Mouse (Mus musculus) midbrain, embryonic 11.5 days (tissue): Measurements from ENCODE around the gene Exosc3. TPM values are rescaled to one million over a fixed set of nuclear protein-coding genes. Genes with fewer than 3 reads are reported as not detected.
"Not testable (repeated sequence)": the region's sequence is repeated elsewhere in the genome, so short reads cannot be mapped to it uniquely, and the experiment has no call there.

ENCODE experiments used
- ATAC-seq: fragments of 200-750 bp; cut with Nextera tagmentation; 2 replicates; pipeline ENCODE4 v1.8.0; 2017; ENCODE audit warnings: moderate TSS enrichment, moderate library complexity; ENCODE audit not compliant: low FRiP score
- DNase-seq: peaks from one replicate; pipeline ENCODE4 v3.0.0; 2015; ENCODE audit warnings: low spot score; ENCODE audit errors: missing footprints
- H3K27ac ChIP-seq: fragments of 300-500 bp; sonication (generic); 2 replicates; pipeline ENCODE4 v1.5.1; 2014; ENCODE audit warnings: low read depth, low read length
- H3K27me3 ChIP-seq: fragments of 300-500 bp; sonication (generic); 2 replicates; pipeline ENCODE4 v1.6.1; 2014; ENCODE audit warnings: mild to moderate bottlenecking, low read length, moderate library complexity, mixed read lengths; ENCODE audit not compliant: control insufficient read depth, insufficient read depth
- H3K36me3 ChIP-seq: fragments of 300-500 bp; sonication (generic); 2 replicates; pipeline ENCODE4 v1.6.1; 2014; ENCODE audit warnings: mild to moderate bottlenecking, low read length, moderate library complexity, mixed read lengths; ENCODE audit not compliant: control insufficient read depth, insufficient read depth
- H3K4me1 ChIP-seq: fragments of 300-500 bp; sonication (generic); 2 replicates; pipeline ENCODE4 v1.6.1; 2014; ENCODE audit warnings: low read length; ENCODE audit not compliant: control insufficient read depth, insufficient read depth
- H3K4me2 ChIP-seq: fragments of 300-500 bp; sonication (generic); 2 replicates; pipeline ENCODE4 v1.6.1; 2014; ENCODE audit warnings: mild to moderate bottlenecking, moderate library complexity
- H3K4me3 ChIP-seq: fragments of 300-500 bp; sonication (generic); 2 replicates; pipeline ENCODE4 v1.5.1; 2014; ENCODE audit warnings: low read depth, low read length
- H3K9ac ChIP-seq: fragments of 300-500 bp; sonication (generic); 2 replicates; pipeline ENCODE4 v1.6.1; 2014; ENCODE audit warnings: low read length
- H3K9me3 ChIP-seq: fragments of 300-500 bp; sonication (generic); 2 replicates; pipeline ENCODE4 v1.6.1; 2016; ENCODE audit warnings: low read length; ENCODE audit not compliant: control insufficient read depth
- WGBS: fragments of 180-500 bp; shearing (Covaris S2); extraction: QIAGEN DNeasy Blood & Tissue Kit; methylation state at CpG from one replicate; pipeline ENCODE4 v1.1.7; 2014; 5-methylcytosine and 5-hydroxymethylcytosine counted together
- polyA plus RNA-seq: library from polyadenylated mRNA; unstranded; fragments of >200 nt; fragmentation: Nextera tagmentation; extraction: Ambion mirVana; gene quantifications from 2 replicates; pipeline ENCODE4 v1.2.1, GENCODE M21; 2014

The Exosc3 gene
- polyA plus RNA-seq: 105 and 109 TPM in 2 replicates

DNA sequence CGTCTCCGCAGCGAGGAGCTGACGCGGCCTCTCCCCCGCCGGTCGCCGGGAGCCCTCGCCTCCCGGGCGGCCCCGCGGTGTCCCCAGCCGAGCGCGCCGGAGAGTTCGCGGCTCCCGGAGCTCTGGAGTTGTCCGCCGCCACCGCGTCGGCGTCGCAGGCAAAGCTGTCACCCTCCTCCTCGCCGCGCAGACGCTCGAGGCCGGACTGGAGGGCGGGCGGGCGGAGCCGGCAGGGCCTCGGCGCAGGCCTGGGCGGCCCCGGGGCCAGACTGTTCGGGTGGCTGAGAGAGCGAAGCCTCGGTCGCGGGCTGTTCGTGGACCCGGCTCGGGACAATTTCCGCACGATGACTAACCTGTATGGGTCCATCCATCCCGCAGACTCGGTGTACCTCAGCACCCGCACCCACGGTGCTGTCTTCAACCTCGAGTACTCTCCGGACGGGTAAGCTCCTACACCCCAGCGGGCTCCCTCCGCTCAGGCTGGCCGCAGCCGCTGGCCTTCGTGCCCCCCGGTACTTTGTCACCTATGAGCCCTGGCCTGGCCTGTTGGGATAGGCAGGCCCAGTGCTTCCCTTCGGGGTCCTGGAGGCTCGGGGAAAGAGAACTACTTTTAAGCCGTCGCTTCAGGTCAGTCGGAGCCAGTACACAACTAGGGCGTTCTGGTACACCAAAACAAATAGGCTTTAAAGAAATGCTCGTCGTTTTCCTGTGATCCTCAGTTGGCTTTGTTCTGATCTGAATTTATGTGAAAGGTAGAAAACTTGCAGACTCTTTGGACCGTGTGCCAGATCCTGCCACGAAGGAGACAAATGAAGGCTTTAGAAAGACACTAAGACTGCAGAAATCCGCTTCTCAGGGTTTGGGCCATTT lies at the start of gene Exosc3:
Gene Exosc3 (minus strand): TSS at position 447 of the 870 bp plus-strand sequence.
- peak; percentile 86 for ATAC-seq
- Histone ChIP-seq H3K9me3 (no peaks in the 10 kb centered on the region), H3K36me3 (no peaks in the 10 kb centered on the region), H3K4me1 (peaks cover 6% of the 10 kb centered on the region), H3K4me3 (peak within 1 kb of the TSS; percentile 94), H3K27me3 (no peaks in the 10 kb centered on the region), H3K9ac (peak within 1 kb of the TSS; percentile 89), H3K27ac (peak within 1 kb of the TSS; percentile 83), H3K4me2 (peak within 1 kb of the TSS; percentile 88)
- peak; percentile 96 for DNase-seq
- under 1% methylated on average over 68 of the region's 76 CpGs for WGBS

GRCm38 (mm10) chr4:45392099-45392498 lies 49.6 kb upstream of the Exosc3 start:
- no peak overlapping the region for H3K27ac ChIP-seq
- H3K9ac ChIP-seq: no peak overlapping the region
- no peak for ATAC-seq
- no peaks in the 10 kb centered on the region for H3K27me3 ChIP-seq
- no peak overlapping the region for H3K4me3 ChIP-seq
- WGBS: 74% methylated on average over 4 of the region's 4 CpGs
- no peaks in the 10 kb centered on the region for H3K36me3 ChIP-seq
- H3K4me1 ChIP-seq: no peaks in the 10 kb centered on the region
- no peaks in the 10 kb centered on the region for H3K9me3 ChIP-seq
- no peak for DNase-seq
- no peak overlapping the region for H3K4me2 ChIP-seq

GRCm38 (mm10) chr4:45387296-45387695 lies 44.8 kb upstream of the Exosc3 start:
- not testable (repeated sequence) for H3K9ac ChIP-seq, H3K27me3 ChIP-seq, H3K4me2 ChIP-seq, ATAC-seq, DNase-seq, H3K4me1 ChIP-seq, H3K9me3 ChIP-seq, H3K27ac ChIP-seq, H3K36me3 ChIP-seq, H3K4me3 ChIP-seq
- 93% methylated on average over 5 of the region's 5 CpGs for WGBS

DNA sequence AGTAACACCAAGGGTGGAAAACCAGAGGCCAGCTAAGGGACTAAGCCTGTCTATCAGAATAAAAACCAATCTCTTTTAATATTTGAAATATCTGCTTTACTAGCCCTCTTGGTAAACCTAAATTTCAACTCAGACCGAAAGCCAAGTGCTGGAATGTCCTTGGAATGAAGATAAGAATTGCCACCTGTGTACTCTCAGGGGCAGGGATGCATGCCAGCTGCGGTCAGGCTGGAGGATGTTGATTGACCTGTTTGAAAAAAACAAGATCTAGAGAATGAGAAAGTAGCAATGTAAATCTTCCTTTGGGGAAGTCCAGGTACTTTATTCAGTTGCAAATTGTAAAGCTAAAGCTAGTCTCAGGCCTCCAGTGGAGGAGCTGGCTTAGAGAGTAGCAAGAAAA lies 39.6 kb upstream of the Exosc3 start:
- H3K4me1 ChIP-seq, H3K27ac ChIP-seq, H3K27me3 ChIP-seq, H3K4me3 ChIP-seq, ATAC-seq, H3K9me3 ChIP-seq, H3K9ac ChIP-seq, H3K4me2 ChIP-seq, H3K36me3 ChIP-seq, DNase-seq: not testable (repeated sequence)
- WGBS: 90% methylated on average over 2 of the region's 2 CpGs

DNA sequence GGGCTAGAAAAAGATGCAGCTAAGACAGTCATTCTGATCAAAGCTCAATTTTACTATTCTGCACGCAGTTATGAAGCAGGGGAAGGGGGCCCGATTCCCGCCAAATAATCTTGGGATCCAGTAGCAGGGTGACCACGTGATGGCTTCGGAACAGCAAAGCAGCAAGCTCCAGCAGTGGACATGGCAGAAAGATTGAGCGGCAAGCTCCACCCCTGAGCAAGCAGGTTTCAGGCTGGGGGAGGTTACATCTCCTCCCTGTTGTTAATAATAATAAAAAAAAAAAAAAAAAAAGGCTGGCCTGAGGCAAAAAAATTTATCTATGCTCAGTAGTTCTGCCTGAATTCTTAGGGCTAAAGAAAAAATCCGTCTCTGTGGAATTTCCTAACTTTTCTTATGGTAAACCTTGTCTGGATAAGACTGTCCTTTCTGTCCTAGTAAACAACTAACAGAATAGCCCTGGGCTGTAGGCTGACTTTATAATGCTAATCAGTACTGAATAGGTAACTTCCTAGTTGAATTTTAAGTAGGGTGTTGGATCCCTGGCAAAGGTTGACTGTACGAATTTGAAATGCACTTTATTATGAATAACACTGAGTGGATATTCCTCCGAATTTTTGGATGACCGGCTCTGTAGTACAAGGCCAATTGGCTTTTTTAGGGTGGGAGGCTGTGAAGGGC lies 38.5 kb upstream of the Exosc3 start:
- not testable (repeated sequence) for H3K27me3 ChIP-seq, H3K4me2 ChIP-seq, H3K9me3 ChIP-seq, ATAC-seq, H3K27ac ChIP-seq, H3K4me1 ChIP-seq, DNase-seq, H3K36me3 ChIP-seq, H3K4me3 ChIP-seq, H3K9ac ChIP-seq
- WGBS: 91% methylated on average over 10 of the region's 10 CpGs

DNA sequence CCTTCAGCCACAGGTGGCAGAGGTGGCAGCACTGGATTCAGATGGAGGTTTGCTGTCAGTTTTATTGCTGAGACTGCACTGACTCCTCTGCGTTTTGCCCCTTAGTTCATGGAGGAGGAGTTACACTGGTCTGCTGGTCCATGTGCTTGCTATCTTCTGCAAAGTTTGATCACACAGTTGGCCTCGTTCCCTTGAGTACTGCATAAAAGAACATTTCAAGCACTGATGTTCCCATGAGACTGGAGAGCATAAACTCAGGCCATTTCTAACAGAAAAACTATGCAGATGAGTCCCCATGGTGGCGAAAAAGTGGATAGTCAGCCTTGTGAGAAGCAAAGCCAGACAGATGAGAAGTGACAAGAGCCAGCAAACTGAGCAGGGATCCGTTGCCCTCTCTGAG lies 34.0 kb upstream of the Exosc3 start:
- Histone ChIP-seq H3K9ac (no peak overlapping the region), H3K27me3 (no peaks in the 10 kb centered on the region), H3K27ac (no peak overlapping the region), H3K4me2 (no peak overlapping the region), H3K4me1 (no peaks in the 10 kb centered on the region), H3K4me3 (no peak overlapping the region), H3K36me3 (peaks cover 12% of the 10 kb centered on the region; the same call in 1 of the 2 replicates), H3K9me3 (no peaks in the 10 kb centered on the region)
- no peak for ATAC-seq
- no peak for DNase-seq
- WGBS: 92% methylated on average over 4 of the region's 4 CpGs

- no peaks in the 10 kb centered on the region for H3K27me3 ChIP-seq
- H3K9me3 ChIP-seq: no peaks in the 10 kb centered on the region
- DNase-seq (no peak), ATAC-seq (no peak)
- 92% methylated on average over 5 of the region's 5 CpGs for WGBS
- no peaks in the 10 kb centered on the region for H3K4me1 ChIP-seq
- no peak overlapping the region for H3K27ac ChIP-seq
- no peak overlapping the region for H3K4me3 ChIP-seq
- peaks cover 16% of the 10 kb centered on the region; the same call in 1 of the 2 replicates for H3K36me3 ChIP-seq
- H3K9ac ChIP-seq: no peak overlapping the region
- H3K4me2 ChIP-seq: no peak overlapping the region
These were observed 32.3 kb upstream of the Exosc3 start for GRCm38 (mm10) chr4:45374879-45375278.

- Histone ChIP-seq H3K27me3 (no peaks in the 10 kb centered on the region), H3K9ac (no peak overlapping the region), H3K4me2 (no peak overlapping the region), H3K27ac (no peak overlapping the region), H3K36me3 (peaks cover 14% of the 10 kb centered on the region; the same call in 1 of the 2 replicates), H3K9me3 (no peaks in the 10 kb centered on the region), H3K4me1 (no peaks in the 10 kb centered on the region), H3K4me3 (no peak overlapping the region)
- WGBS: 97% methylated on average over 3 of the region's 3 CpGs
- no peak for ATAC-seq
- DNase-seq: no peak
These were observed 28.7 kb upstream of the Exosc3 start for GRCm38 (mm10) chr4:45371261-45371660.

DNA sequence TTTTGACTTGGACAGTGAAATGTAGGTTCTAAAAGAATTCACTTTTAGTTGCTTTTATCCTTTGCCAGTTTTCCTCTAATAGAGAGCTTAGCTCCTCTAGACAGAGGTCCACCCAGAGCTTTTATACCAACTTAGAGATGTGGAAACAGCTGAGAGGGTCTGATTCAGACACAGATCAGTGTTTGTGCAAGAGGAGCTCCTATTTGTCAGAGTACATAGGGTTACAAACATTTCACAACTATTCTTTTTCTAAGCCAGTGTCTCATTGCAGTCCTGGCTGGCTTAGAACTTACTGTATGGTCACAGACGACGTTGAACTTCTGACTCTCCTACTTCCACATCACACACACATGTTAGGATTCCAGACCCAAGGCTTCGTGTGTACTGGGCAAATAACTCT lies 14.1 kb upstream of the Exosc3 start:
- ATAC-seq: no peak
- no peaks in the 10 kb centered on the region for H3K4me1 ChIP-seq
- WGBS: 91% methylated on average over 3 of the region's 3 CpGs

More for the DNA sequence above, 14.1 kb upstream of the Exosc3 start:
- H3K9me3 ChIP-seq: no peaks in the 10 kb centered on the region
- no peak overlapping the region for H3K4me3 ChIP-seq
- no peaks in the 10 kb centered on the region for H3K36me3 ChIP-seq
- H3K27ac ChIP-seq: no peak overlapping the region
- no peak overlapping the region for H3K9ac ChIP-seq
- no peak overlapping the region for H3K4me2 ChIP-seq
- no peak for DNase-seq
- H3K27me3 ChIP-seq: no peaks in the 10 kb centered on the region
